Mouse (Mus musculus) urinary bladder, postnatal 4 days (tissue): ENCODE data around the gene Fam71f1.

ENCODE experiments used
- DNase-seq, 2 experiments: peaks; one replicate each; pipeline ENCODE4 v3.0.0; 2021 to 2022; ENCODE audit warnings: low spot score in 2 of 2

Gene Fam71f1

DNA sequence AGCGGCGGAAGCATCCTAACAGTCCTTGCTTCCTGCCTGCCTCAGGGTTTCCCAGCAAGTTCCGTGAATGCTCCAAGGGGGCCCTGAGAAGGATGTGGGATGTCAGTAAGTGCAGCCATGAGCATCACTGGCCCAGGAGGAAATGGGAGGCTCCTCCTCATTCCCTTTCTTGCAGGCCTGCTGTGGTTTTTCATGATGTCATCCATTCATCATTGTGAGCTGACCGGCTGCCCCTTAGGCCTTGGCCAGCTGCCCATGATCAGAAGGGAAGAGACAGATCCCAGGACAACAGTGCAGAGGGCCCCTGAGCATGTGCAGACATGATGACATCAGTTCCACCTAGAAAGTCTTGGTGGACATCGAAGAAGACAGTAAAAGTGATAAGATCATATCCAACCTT lies at the start of gene Fam71f1:
Gene Fam71f1 (plus strand): TSS at position 262 of the 400 bp plus-strand sequence.
- DNase-seq, result no peak

GRCm38 (mm10) chr6:29270961-29271360 lies 48.0 kb upstream of the Fam71f1 start:
- DNase-seq, result no peak

GRCm38 (mm10) chr6:29272312-29273072 lies 46.4 kb upstream of the Fam71f1 start, which contains the start of gene Hilpda:
Hilpda (plus strand) TSS chr6:29272488.
- peak; percentile 87 to 89 for DNase-seq

DNA sequence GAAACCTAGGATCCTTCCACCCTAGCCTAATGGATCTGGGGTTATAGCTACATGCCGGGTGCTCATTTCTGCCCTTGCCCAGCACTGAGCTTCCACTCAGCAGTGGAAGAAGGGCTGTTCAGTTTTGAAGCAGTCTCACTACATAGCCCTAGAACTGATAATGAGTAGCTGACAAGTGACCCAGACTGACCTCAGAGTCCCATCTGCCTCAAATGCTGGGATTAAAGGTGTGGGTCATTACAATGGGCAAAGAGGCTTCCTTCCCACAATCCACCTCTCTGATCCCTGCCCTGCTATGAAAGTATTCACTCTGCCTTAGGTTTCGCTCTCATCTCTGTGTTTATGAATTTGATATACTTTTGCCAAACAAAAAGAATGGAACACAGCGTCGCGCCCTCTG lies 42.2 kb upstream of the Fam71f1 start:
- DNase-seq, result no peak

GRCm38 (mm10) chr6:29278513-29279267 lies 40.2 kb upstream of the Fam71f1 start:
- DNase-seq, result no peak

GRCm38 (mm10) chr6:29279293-29279692 lies 39.6 kb upstream of the Fam71f1 start, which contains the start of gene Fam71f2:
Fam71f2 (plus strand) TSS chr6:29279593.
- no peak for DNase-seq

DNA sequence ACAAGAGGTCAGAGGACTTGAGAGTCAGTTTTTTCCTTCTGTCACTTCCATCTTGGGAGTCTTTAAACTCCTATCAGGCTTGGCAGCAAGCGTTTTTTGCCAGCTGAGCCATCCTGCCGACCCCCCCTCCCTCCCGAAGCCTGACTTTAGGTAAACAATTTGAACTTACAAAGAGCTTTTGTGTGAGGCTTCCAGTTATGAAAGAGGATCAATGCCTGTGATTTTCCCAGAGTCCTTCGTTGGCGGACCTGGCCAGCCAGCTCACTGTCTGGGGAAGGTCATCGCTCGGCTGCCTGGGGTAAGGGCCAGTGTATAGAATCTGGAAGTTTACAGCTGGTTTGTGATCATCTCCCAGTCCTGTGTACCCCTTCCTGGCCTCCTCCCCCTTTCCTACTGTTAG lies 38.3 kb upstream of the Fam71f1 start:
- no peak for DNase-seq

- DNase-seq, result no peak
Observed at GRCm38 (mm10) chr6:29286870-29287269, 32.1 kb upstream of the Fam71f1 start.

GRCm38 (mm10) chr6:29287481-29287880 lies 31.5 kb upstream of the Fam71f1 start:
- no peak for DNase-seq

DNA sequence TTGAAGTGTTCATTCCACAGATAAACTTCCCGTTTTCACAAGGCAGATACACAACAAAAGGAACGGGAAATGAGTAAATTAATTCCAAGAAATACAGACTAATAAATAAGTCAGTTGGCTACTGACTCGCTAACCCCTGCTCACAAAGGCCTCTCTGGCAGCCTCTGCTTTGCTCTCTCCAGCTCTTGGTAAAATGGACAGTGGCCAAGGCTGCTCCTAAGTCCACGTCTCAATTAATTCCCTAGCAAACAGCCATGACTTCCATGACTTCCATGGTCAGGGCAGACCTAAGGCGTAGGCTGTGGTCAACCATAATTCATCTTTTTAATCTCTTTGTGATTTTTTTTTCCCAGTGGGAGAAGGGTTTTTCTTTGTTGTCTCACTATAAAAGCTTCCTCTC lies 31.0 kb upstream of the Fam71f1 start:
- DNase-seq, result no peak

GRCm38 (mm10) chr6:29288651-29289050 lies 30.3 kb upstream of the Fam71f1 start:
- no peak for DNase-seq

DNA sequence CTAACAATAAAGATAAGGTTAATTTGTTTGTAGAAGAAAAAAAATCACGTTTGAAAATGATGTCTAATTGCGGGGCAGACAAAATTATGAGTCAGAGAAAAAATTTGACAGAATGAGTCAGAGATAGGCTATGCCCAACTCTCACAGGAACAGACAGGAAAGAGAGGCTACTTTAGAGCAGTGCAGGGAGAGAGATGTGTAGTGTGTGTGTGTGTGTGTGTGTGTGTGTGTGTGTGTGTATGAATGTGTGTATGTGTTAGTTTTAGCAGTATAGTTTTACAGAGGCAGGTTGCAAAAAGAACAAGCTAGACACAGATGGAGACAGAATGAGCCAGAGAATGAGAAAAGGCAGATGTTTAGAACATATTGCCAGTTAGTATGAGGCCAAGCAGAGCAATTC lies 19.8 kb upstream of the Fam71f1 start:
- DNase-seq, result no peak

DNA sequence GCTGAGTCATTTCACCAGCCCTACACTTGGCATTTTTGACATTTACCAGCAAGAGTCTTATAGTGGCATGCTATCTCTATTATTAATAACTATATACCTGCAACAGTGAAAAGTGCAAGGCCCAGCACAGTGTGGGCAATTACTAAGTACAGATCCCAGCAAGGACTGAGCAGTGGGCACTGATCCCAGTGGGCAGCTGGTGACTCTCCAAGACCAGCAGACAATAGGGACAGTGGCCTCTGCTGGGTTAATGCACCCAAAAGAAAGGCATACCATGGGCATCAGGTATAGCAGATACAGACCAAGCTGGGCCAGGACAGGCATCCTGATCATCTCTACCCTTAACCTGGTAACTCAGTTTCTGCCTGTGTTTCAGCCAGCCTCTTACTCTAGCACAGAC lies 15.7 kb upstream of the Fam71f1 start:
- no peak for DNase-seq

- no peak for DNase-seq
Observed at GRCm38 (mm10) chr6:29303726-29304125, 15.2 kb upstream of the Fam71f1 start.

DNA sequence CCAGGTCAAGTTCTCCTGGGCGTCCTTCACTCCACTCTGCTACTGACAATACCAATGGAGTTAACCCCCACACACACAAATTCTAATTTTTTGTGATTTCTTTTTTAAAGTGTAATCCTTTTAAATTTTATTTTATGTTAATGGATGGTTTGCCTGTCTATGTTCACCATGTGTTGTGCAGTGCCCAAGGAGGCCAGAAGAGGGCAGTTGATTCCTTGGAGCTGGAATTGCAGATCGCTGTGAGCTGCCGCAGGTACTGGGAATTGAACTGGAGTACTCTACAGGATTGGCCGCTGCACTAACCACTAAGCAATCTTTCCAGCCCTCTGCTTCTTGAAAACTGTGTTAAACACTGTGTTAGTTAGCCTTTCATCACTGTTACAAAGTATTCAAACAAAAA lies 13.5 kb upstream of the Fam71f1 start:
- DNase-seq, result no peak

DNA sequence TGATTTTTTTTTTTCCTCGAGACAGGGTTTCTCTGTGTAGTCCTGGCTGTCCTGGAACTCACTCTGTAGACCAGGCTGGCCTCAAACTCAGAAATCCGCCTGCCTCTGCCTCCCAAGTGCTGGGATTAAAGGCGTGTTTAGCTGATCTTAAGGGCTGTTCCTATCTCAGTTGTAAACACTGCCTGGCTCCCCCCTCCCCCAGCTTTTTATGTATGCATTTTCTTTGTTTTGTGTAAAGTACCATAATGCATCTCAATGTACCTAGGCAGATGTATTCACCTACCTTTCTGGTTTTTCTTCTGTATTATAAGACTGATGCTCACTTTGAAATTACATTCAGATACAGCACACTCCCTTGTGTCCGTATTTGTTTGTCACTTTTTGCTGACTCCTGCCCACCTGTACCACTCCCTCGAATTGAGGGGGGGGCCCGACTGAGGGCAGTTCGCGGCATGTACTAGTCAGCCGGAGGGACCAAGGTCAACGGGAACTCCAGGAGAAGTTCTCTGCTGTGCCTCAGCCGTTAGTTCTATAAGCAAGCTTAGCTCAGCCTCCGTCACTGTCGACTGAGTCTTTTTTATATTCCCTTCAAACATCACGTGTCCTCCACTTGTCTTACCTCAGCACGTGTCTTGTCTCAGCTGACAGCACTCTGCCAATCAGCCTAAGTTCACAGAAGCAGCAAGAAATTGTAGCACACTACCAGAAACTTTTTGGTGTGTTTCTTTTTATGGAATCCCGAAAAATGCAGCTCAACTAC lies 9.9 kb upstream of the Fam71f1 start:
- no peak for DNase-seq

GRCm38 (mm10) chr6:29313690-29314202 lies 5.2 kb upstream of the Fam71f1 start:
- DNase-seq, result no peak

- DNase-seq, result no peak
Observed at GRCm38 (mm10) chr6:29317286-29317685, 1.7 kb upstream of the Fam71f1 start.

DNA sequence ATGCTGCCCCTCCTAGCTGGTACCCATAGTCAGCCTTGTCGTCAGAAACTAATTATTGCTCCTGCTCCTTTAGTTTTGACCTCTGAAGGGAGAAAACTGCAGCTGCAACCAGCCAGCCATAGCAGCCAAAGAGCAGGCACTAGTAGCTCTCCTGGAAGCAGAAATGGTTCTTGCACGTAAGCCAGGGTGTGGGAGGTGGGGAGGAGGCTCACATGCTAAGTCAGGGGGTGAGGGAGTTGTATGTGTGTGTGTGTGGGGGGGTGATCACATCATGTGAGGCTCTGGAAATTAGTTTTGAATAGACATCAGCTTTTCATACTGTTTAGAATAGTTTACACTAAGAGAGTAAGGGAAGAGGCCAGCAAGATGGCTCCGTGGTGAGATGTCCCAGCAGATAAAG lies 999 bp upstream of the Fam71f1 start:
- no peak for DNase-seq

- DNase-seq, result no peak
Observed at GRCm38 (mm10) chr6:29321586-29321985, 2.6 kb downstream of the Fam71f1 start.

- no peak for DNase-seq
Observed at GRCm38 (mm10) chr6:29322147-29322546, 3.2 kb downstream of the Fam71f1 start.

DNA sequence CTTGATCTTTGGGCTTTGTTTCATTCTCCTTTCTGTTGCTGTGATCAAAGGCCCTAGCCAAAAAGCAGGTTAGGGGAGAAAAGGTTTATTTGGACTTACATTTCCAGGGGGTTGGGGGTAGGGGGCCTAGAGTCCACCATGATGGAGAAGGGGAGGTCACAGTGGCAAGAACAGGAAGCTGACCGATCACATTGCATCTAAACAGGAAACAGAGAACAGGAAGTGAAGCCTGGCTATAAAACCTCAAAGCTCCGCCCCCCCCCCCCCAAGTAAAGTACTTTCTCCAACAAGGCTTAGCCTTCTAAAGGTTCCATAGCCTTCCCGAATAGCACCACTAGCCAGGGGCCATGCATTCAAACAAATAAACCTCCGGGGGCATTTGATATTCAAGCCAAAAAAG lies 3.8 kb downstream of the Fam71f1 start:
- DNase-seq, result no peak
